Mouse (Mus musculus) neural tube, embryonic 13.5 days (tissue): ENCODE measurements around the gene Mepce. TPM values are rescaled to one million over a fixed set of nuclear protein-coding genes. Genes with fewer than 3 reads are reported as not detected.

Experiments used
- polyA plus RNA-seq: library from polyadenylated mRNA; unstranded; fragments of >200 nt; fragmentation: Nextera tagmentation; extraction: Ambion mirVana; gene quantifications from 2 replicates; pipeline ENCODE4 v1.2.1, GENCODE M21; 2015

Mepce gene
- polyA plus RNA-seq, 1 experiment from 2014 or later, result 9.9 TPM

Other genes starting within 250 kb of the Mepce start
- 203 and 222 TPM in 2 replicates for gene Actl6b, start 234.1 kb downstream of the Mepce start, polyA plus RNA-seq
- 3.0 and 3.2 TPM in 2 replicates for gene Tfr2, start 217.8 kb downstream of the Mepce start, polyA plus RNA-seq
- gene Mospd3, start 186.6 kb downstream of the Mepce start, polyA plus RNA-seq, result 50.0 and 58.1 TPM in 2 replicates
- gene Pcolce, start 173.9 kb downstream of the Mepce start, polyA plus RNA-seq, result 40.6 and 42.7 TPM in 2 replicates
- 0.17 and 0.20 TPM in 2 replicates for gene Fbxo24, start 158.7 kb downstream of the Mepce start, polyA plus RNA-seq
- 23.8 and 24.5 TPM in 2 replicates for gene Lrch4, start 158.5 kb downstream of the Mepce start, polyA plus RNA-seq
- gene Gm20605, start 158.5 kb downstream of the Mepce start, polyA plus RNA-seq, result 6.7 and 7.9 TPM in 2 replicates
- gene Sap25, start 146.3 kb downstream of the Mepce start, polyA plus RNA-seq, result 5.6 and 6.5 TPM in 2 replicates
- 0.20 TPM in 1 of 2 replicates, not detected in the other for gene Irs3, start 141.9 kb downstream of the Mepce start, polyA plus RNA-seq
- 15.5 and 16.6 TPM in 2 replicates for gene Agfg2, start 102.9 kb downstream of the Mepce start, polyA plus RNA-seq
- 23.4 and 25.4 TPM in 2 replicates for gene Nyap1, start 46.0 kb downstream of the Mepce start, polyA plus RNA-seq
- gene Tsc22d4, start 41.9 kb downstream of the Mepce start, polyA plus RNA-seq, result 76.8 and 86.9 TPM in 2 replicates
- 38.1 and 39.7 TPM in 2 replicates for gene Ppp1r35, start 8.8 kb downstream of the Mepce start, polyA plus RNA-seq
- gene Zcwpw1, start 143 bp upstream of the Mepce start, polyA plus RNA-seq, result 10.4 and 12.4 TPM in 2 replicates
- 0.15 and 1.3 TPM in 2 replicates for gene Pilra, start 48.6 kb upstream of the Mepce start, polyA plus RNA-seq
- gene Pilrb1, start 70.5 kb upstream of the Mepce start, polyA plus RNA-seq, result not detected in 2 replicates
- gene Pilrb2, start 84.2 kb upstream of the Mepce start, polyA plus RNA-seq, result 0.27 TPM in 1 of 2 replicates, not detected in the other
- not detected in 2 replicates for gene Cyp3a13, start 134.0 kb upstream of the Mepce start, polyA plus RNA-seq
- gene Gjc3, start 175.4 kb upstream of the Mepce start, polyA plus RNA-seq, result 0.21 and 0.27 TPM in 2 replicates
- gene Azgp1, start 193.9 kb upstream of the Mepce start, polyA plus RNA-seq, result not detected in 2 replicates
- gene Smok3a, start 233.6 kb upstream of the Mepce start, polyA plus RNA-seq, result not detected in 2 replicates
- gene Smok3b, start 233.8 kb upstream of the Mepce start, polyA plus RNA-seq, result not detected in 2 replicates